Mouse (Mus musculus): ENCODE measurements around the gene Trio.
A peak's percentile ranks its signal among the peaks of the same experiment; 100 is the strongest.

Gene Trio

DNA sequence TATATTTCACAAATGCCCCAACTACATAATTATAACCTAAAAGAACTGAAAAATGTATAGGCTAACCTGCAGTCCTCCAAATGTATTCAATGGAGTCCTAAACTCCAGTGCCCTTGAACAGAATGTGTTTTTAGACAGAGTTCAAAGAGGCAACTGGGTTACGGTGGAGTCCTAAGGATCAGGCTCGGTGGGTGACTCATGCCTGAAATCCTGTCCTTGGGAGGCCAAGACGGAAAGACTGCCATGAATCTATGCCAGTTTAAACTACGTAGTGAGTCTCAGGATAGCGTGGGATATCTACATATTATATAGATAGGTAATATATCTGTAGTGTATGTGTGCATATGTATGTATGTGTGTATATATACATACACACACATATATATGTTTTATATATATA is 234.5 kb downstream of the Trio start:
- DNase-seq, result no peak

DNA sequence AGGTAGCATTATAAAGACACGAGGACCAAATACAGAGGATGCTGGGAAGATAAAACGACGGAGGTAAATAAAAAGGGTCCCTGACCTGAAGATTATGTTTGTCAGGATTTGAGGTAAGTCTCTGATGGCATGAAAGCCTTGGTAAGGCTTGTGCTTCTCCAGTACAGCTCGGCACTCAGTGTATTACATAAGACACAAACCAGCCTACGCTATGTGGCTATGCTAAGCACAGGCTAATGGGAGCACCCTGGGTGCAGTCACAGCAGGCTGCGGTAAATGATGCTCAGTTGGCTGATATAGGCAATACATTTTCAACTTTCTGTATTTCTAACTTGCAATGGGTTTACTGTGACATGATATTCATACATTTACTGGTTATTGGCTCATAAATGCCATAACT is 234.9 kb downstream of the Trio start:
- no peak for DNase-seq

DNA sequence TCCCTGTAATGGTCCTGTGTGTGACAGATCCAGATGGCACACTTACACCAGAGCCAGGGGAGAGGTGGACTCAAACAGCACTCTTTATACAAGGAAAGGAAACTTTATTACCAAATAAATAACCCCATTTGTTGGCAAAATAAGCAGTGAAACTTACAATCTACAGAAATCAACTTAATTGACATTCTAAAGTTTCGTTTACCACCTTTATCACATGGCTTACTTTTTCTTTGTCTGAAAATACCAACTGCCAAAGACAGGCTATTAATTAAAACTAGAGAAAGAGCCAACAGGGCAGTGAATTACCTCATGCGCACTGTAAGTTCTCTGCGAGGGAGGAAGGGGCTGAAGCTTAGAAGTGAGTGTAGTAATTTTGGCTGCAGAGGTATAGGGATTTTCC is 236.3 kb downstream of the Trio start:
- DNase-seq, result no peak

DNA sequence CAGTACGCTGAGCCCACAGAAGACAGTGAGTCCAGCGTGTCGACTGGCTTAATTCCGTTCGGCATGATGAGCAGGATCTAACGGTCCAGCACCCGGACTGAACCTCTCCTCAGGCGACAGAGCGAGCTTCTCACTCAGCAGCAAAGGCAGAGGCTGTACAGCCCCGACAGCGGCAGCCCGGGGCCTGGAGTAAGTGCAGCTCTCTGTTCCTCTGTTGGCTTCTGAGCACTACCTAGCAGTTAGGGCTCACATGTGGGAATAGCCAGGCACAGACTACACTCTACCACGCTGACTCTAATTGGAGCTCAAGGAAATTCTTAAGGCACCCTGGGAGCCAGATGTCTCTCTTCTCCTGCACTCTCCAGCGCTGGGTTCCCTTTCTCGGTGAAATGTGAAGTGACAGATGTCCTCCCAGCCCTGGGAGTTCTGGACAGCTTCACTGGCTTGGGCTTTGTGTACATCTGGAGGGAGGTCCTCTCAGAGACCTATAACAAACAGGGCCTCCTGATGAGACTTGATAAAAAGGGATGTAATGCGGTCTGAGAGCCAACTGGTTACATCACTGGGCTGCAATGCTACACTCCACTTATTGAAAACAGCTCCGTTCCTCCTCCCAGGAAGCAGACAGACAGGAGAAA is 237.4 kb downstream of the Trio start:
- DNase-seq, result peak; percentile 36

DNA sequence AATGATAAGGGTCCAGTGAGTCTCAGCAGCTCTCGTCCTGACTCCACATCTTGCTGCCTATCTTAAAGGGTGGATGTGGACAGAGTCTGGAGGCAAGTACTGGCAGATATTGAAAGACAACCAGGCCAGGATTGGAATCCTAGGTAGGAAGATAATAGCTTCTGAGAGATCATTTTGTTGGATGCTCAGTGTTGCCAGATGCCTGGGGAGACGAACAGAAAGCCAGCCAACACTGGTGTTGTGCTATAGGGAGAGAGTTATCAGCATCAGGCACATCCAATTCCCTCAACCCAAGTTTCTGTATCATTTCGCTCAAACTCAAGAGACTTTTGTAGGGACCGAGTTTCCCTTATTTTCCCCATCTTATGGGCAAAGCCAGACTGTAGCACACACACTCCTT is 238.5 kb downstream of the Trio start:
- DNase-seq, result no peak

DNA sequence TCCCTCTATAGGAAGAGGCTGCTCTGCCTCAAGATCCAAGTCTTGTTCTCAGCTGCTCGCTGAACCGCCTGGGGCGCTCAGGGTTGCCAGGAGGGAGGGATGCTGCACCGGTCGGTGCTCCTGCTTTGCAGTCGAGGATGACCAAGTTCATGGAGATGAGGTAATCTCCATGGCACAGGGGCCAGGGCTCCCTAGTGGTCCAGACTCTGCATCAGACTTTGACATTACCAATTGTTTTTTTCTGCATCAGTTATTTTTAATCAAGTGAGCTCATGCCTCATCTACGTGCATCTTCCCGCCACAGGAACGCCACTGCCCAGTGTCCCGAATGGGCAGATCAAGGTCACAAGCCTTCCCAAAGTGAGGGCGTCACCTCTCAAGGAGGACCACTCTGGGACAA is 239.2 kb downstream of the Trio start:
- DNase-seq, result no peak

DNA sequence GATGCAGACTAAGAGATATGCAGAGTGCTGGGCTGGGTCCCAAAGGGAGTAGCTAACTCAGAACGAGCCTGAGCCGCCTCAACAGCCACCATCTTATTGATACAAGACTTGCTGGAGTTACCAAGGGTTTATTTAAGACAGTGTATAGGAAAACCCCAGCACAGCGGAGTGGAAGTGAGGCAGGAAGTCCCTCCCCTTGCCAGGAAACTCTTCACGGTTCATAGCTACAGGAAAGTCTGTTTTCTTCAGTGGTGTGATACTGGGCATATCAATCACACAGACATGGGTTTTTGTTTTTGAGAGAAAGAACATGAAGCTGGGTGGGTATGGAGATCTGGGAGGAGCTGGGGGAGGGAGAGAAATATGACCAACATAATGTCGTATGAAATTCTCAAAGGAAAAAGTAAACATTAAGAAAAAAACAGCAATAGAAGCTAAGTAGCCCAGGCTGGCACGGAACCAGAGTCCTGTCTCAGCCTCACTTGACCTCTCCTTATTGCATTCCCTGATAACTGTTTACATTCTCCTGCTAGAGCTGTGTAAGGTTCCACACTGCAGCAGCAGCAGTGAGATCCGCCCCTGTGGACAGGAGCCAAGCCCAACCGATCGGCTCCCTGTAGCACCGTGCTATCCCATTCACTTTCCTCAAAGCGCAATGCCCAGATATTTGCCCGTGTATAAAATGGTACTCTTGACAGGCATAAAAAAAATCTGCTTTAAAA is 240.2 kb downstream of the Trio start:
- peak; percentile 27 for DNase-seq

DNA sequence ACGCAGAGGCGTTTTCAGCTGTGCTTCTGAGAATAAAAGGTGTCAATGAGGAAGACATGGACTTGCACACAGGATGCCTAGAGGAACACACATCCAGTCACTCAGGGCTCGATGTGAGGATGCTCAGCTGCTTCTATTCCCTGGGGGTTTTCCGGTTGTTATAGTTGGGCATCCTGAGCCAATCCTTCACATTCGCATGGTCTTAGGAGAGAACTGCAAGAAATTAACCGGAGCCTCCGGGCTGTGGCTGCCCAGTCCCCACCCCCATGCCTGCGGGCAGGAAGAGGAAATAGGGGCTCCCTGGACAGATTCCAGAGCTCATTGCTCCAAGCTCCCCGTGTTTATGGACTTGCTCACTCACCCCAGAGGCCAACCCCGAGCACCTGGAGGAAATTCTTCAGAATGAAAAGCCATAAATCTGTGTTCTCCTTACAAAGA is 241.5 kb downstream of the Trio start:
- peak; percentile 48 for DNase-seq

DNA sequence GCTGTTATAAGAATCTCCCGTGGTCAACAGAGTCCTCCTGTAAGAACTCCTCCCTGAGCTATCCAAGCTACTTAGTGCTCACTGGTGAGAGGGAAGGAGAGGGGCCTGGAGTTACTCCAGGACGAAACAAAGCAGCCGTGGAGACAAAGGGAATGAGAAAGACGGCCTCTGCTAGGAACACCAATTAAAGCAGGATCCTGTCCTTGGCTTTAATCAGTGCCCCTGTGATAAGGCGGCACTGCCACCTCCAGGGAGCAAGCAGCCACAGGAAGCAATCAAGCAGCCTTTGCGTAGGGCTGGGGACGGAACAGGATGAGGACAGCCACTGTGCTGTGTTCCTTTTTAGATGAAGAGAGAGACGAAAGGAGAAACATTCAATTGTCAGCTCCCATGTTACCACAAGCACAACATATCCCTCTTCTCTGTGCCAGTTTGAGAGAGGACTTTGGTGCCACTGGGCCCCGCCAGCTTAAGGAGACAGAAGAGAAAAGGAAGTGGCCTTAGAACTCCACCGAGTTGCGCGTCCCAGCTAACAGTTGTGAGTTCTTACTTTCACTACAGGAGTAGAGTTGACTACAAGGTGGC is 242.0 kb downstream of the Trio start:
- peak; percentile 24 for DNase-seq

DNA sequence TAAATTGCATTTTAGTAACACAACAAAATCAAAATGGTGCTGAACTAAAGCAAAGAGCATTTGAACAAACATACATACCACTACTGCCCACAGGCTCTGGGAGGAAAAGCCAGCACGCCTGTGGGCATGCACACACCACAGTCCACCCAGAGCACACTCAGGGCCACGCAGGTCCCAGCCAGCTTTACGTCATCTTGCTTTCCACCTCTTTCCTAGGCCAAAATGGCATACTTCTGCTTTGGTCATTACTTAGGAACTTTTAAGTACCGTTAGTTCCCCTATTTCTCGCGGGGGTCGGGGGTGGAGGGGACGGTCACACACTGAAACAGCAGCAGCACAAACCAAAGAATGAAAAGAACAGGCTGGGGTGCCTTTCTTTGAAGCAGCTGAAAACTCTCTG is 242.6 kb downstream of the Trio start:
- DNase-seq, result no peak

DNA sequence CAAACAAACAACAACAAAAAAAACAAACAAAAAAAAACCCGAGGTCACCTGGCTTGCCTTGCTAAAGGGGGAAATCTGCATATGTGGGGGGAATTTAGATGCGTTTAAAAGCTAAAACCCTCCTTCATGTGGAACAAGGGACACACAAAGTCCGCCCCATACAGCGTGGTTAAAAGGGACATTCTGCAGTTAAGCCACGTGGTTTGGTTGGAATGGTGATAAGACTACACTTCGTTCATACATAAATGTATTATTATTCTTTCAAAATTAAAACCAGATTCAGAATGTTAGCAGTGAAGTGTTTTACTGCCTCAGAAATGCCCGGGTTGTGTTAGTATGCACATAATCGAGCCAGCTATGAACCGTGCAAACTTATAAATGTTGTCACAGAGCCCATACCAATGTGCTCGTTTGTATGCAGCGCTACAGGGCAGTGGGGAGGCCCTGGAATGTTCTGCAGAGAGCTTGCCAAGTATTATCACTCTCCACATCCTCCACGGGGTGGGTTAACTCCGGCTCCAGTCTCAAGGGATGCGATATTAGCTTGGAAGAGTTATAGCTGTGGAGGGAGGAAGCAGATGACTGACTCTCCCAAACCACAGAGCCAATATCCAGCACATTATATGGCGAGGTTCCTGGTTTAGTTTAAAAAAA is 243.1 kb downstream of the Trio start:
- peak; percentile 29 for DNase-seq

DNA sequence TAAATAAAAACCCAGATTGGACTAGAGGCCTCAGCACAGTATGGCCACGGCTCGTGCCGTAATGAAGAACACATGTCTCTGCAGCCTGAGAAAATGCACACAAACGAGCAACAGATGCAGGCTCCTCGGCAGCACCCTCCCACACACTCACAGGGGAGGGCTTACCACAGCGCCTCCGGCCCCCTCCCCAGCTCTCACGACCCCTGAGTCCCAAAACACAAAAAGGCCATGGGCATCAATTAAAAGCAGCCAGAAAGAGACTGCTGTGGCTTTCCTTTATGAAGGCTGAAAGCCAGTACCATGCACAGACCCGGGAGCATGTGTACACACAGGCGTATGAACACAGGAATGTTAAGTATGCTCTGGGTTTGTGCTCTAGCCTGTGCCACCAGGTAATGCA is 245.8 kb downstream of the Trio start:
- DNase-seq, result no peak

DNA sequence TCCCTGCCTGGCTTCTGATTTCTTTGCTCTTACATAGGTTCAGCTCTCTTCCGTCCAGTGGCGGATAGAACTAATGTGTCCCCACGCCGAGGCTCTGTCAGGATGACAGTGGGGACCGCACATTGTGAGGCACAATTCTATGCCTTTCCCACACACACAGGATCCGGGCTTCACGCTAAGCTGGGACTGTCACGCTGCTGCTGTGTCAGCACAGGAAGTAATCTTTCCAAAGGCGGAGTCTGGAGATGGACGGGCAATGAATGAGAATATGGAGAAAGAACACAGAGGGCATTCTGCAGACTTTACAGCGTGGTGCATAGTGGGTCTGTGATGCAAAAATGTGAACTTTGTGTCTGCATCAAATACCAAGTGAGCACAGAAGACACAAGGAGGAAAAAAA is 246.2 kb downstream of the Trio start:
- no peak for DNase-seq

DNA sequence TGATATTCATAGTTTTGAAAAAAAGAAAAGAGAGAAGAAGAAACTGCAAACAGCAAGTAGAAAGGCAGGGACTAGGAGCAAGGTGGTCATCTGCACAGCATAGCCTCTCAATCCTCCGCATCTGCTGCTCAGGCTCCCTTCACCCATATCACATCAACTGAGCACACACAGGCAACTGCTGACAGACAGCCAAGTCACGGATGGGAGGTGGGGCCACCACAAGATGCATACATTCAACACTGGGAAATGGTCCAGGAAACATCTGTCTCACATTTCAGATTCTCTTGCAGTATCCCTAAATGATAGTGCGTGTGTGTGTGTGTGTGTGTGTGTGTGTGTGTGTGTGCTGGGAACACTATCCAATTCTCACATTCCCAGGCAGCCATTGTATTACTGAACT is 247.4 kb downstream of the Trio start:
- peak; percentile 47 for DNase-seq

DNA sequence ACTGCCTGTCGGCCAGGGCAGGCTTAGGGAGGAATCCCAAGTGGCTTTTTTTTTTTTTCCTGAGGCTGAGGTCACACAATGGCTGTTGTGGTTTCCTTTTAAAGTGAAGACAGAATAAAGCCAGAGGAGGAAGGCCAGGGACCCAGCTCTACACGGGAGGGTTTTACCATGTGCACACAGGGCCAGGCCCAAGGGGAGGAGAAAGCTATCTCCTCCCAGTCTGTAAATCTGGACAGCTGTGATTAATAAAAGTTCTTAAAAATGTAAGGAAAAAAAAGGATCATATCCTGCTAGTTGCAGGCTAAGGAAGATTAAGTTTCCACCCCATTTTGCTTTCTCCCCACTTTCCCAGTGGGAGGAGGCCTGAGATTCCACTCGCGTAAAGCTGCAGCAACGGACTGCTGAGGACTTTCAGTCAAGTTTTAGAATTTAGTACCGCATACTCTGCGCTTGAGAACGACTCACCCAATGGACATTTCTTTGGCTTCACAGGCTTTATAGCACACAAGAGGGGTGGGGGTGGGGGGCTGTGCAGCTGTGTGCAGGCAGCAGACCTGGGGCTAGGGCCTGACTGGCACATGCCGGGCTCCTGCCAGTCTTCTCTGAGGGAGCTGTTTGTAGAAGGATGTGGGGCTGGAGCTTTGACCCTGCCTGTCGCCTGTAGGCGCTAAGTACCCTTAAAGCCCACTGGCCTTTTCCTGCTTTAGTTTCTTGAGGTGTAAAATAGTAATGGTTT is 248.0 kb downstream of the Trio start:
- no peak for DNase-seq

DNA sequence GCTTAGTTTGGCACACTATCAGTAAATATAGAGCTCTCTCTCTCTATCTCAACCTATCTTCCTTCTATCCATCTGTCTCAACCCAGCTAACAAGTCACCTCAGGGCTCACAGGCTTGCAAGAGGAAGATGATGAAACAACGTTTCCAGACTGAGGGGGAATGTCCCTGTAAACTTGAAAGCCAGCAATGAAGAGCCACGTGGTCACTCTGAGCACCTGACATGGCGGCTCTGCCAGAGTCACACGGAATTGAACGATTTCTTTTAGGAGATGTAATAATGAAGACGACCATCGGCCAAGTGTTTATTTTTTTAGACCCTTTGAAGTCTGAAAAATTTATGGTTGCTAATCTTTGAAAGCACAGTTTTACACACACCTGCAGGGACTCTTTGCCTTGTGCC is 251.2 kb downstream of the Trio start:
- DNase-seq, result no peak

DNA sequence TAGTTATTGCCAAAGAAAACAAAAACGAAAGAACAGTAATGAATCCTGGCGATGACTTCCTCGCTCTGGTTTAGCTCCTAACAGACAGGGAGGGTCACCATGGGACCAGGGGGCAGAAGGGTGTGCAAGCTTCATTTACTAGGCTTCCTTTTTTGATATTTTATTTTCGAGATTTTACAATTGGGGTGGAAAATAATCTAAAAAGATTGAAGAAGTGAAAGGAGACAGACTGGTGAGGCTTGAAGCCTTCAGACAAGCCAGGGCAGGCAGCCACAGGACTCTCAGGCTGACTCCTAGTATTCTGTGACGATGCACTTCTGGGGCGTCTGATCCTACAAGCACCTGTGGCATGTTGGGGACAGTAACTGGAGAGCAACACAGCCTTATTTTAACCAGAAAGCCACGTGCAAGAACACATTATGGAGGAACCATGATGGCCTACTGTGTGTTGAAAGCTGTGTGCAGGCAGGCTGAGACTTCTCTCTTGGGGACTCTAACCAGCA is 253.5 kb downstream of the Trio start:
- no peak for DNase-seq

DNA sequence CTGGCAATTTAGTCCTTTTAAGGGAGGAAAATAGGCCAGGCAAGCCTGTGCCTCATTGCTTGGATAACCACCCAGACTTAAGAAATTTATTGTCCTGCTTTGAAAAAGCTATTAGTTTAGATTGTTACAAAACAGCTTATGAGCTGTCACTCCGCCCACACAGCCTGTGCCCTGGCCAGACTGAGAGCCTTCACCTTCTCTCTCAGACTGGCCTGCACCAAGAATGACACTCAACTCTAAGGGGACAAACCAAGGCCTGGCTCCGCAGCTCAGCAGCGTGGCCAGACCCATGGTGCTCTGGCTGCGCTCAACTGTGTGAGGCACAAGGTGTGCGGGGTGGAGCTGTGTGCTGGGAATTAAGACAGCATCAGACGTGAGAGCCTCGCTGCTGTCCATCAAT is 254.1 kb downstream of the Trio start:
- no peak for DNase-seq

DNA sequence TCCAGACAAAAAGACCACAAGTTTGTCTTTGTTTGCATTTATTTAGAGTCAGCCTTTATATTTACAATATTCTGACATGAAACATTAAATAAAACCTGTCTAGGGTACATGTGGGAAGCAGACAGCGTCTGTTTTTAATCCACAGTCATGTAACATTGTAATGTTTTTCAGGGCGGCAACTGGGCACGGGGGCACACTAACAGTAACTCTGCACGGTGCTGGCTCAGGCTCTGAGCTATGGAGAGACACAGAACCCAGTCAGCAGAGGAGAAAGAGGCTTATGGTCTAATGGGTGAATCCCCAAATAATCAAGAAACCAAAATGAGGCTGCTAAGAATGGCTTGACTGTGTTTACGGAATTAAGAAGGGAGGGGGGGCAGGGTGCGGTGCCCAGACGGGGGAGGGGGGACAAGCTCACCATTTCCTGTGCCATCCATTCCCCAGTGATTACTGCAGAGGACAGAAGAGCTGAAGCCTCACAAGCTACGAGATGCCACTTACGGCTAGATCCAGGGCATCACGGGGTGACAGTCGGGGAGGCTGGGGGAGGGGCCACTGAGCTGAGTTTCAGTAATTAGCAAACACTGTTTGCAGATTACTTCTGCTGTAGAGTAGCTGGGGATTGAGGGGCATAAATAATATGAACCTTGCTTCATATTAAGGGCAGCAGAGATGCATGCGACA is 255.0 kb downstream of the Trio start:
- no peak for DNase-seq

DNA sequence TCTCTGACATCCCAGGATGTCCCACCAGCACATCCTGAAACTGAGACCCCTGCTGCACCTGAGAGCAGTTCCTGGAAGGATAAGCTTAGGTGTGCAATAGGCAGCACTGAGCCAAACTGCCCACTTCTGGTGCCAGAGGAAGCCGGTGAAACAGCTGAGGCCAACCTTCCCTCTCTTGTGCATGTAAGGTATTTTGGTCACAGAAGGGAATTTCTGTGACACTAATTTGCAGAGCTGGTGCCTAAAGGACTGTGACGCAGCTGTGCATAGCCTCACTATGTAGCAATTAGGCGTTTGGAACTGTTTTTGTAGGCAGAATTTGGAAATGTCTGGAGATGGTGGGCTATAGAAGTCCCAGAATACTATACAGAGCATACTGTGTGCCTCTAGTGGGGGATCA is 264.2 kb downstream of the Trio start:
- no peak for DNase-seq

DNA sequence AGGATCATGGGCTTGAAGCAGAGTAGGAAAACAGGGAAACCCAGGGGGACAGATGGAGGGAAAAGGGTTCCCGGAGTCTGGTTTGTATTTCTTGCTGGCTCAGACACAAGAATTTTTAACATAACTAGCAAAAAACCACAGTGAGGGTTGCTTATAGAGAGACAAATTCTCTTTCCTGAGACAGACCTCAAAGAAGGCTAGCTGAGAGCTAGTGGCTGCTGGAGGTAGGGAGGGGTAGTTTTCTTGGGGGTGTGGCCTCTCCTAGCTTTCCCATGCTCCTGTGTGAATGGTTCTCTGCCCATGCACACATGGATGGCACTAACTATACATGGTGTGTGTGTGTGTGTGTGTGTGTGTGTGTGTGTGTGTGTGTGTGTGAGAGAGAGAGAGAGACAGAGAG is 265.0 kb downstream of the Trio start:
- DNase-seq, result no peak

DNA sequence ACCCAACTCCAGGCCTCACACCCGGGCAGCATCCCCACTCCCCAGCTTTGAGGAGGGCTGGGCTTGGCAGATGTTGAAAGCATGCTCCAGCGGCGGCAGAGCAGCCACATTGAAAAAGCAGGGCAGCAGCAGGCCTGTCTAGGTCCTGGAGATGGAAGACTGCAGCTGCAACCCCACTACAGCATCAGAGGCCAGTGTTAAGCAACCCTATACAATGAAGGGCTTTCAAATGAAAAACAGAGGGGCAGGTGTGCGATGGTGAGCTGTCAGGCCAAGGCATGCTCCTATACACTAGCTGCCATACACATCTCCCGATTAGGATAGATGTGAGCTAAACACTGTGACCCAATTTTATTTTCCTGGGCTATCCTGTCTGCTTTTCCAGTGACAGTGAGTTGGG is 265.8 kb downstream of the Trio start:
- DNase-seq, result no peak
